8 mouse cellular contexts compared by ENCODE assay signal in genomic region chr2:94398138-94398970, GRCm38 (mm10). TPM values are rescaled to one million over a fixed set of nuclear protein-coding genes. Genes with fewer than 3 reads are reported as not detected.
DNase-seq lines count a peak whose midpoint lies in the region; ATAC-seq and TF ChIP-seq lines count a peak whose summit lies in the region.

No protein-coding gene starts in this region.

- no peak overlapping the region for H3K4me2 ChIP-seq in intestine, embryonic 15.5 days (replicated peaks)
- no peak overlapping the region for H3K4me2 ChIP-seq in lung, postnatal 0 days (replicated peaks; ENCODE audit: low read depth, low read length)

- peaks cover 12% of the 10 kb centered on the region for H3K4me1 ChIP-seq in intestine, embryonic 15.5 days (replicated peaks)
- peaks cover 2% of the 10 kb centered on the region; the same call in 1 of the 2 replicates for H3K4me1 ChIP-seq in lung, postnatal 0 days (ENCODE audit: insufficient read depth, low read depth, low read length)

- no peaks in the 10 kb centered on the region for H3K27me3 ChIP-seq in intestine, embryonic 15.5 days (replicated peaks)
- no peaks in the 10 kb centered on the region for H3K27me3 ChIP-seq in lung, postnatal 0 days (replicated peaks; ENCODE audit: insufficient read depth, low read length)

- no peaks in the 10 kb centered on the region for H3K9me3 ChIP-seq in intestine, embryonic 15.5 days
- H3K9me3 ChIP-seq in lung, postnatal 0 days (ENCODE audit: low read length), result no peaks in the 10 kb centered on the region

- no peak overlapping the region for H3K9ac ChIP-seq in intestine, embryonic 15.5 days
- no peak overlapping the region for H3K9ac ChIP-seq in lung, postnatal 0 days (replicated peaks; ENCODE audit: low read depth)

- TF ChIP-seq EP300 in lung, postnatal 0 days (IDR thresholded peaks at IDR 0.05), result no peak

- DNase-seq in testis, postnatal 14 days (ENCODE audit: low spot score), result peak; percentile 18
- no peak for DNase-seq in testis, postnatal 10 days (ENCODE audit: low spot score)
- peak; percentile 89 for DNase-seq in gastrocnemius, adult 2 months
- DNase-seq in lung, postnatal 0 days (ENCODE audit: low spot score), result peak; percentile 32
- no peak for DNase-seq in c-Kit-positive CD71-positive TER-119-positive erythroid progenitor cells, embryonic 14.5 days (ENCODE audit: low spot score)

- H3K4me3 ChIP-seq in gastrocnemius, adult 2 months, result peak overlapping the region; percentile 50
- H3K4me3 ChIP-seq in intestine, embryonic 15.5 days (replicated peaks), result no peak overlapping the region
- H3K4me3 ChIP-seq in lung, postnatal 0 days (ENCODE audit: low read depth, low read length), result no peak overlapping the region

- peak overlapping the region; percentile 91 for H3K27ac ChIP-seq in gastrocnemius, adult 2 months
- H3K27ac ChIP-seq in intestine, embryonic 15.5 days, result no peak overlapping the region
- 0 out of 2 replicates have a peak overlapping the region, but pooled peaks have one; percentile 0 for H3K27ac ChIP-seq in lung, postnatal 0 days (ENCODE audit: low read length)

- intact Hi-C loops in gastrocnemius, adult 2 months (cut with DNase I), result no loop called here

- peak; percentile 54; the same call in 1 of the 2 replicates for ATAC-seq in intestine, embryonic 15.5 days
- peak; percentile 60 for ATAC-seq in lung, postnatal 0 days
- ATAC-seq in megakaryocyte-erythroid progenitor cell, adult 5-6 weeks (replicated peaks; ENCODE audit: low FRiP score, low TSS enrichment, poor library complexity, severe bottlenecking), result no peak
- ATAC-seq in monocyte, adult 5-6 weeks (replicated peaks; ENCODE audit: insufficient number of reproducible peaks, low FRiP score, low TSS enrichment, poor library complexity, severe bottlenecking), result no peak

- no peaks in the 10 kb centered on the region for H3K36me3 ChIP-seq in intestine, embryonic 15.5 days
- no peaks in the 10 kb centered on the region for H3K36me3 ChIP-seq in lung, postnatal 0 days (ENCODE audit: insufficient read depth, low read length)

- WGBS in intestine, embryonic 15.5 days, result 68% methylated on average over 8 of the region's 8 CpGs
- WGBS in lung, postnatal 0 days, result 44% methylated on average over 8 of the region's 8 CpGs

- no peak for TF ChIP-seq CTCF in gastrocnemius, adult 2 months (IDR thresholded peaks at IDR 0.05)
- TF ChIP-seq CTCF in lung, postnatal 0 days (IDR thresholded peaks at IDR 0.05), result no peak

RNA-seq across cellular contexts. Expression of gene Ttc17, which starts 8.1 kb away (rescaled TPM):
- total RNA-seq in gastrocnemius, adult 2 months (2021), result 10 to 100 TPM; 23.5 to 24.9 TPM
- 13.3 and 15.8 TPM in 2 replicates for polyA plus RNA-seq in intestine, embryonic 15.5 days (2015; fragmentation: Nextera tagmentation; extraction: Ambion mirVana)
- polyA plus RNA-seq in lung, postnatal 0 days (2015; fragmentation: Nextera tagmentation; extraction: Ambion mirVana), result 13.1 and 13.7 TPM in 2 replicates
- 25.4 and 25.5 TPM in 2 replicates for total RNA-seq in megakaryocyte-erythroid progenitor cell, adult 5-6 weeks (2014; fragmentation: Nextera tagmentation)
- 12.9 and 16.2 TPM in 2 replicates for total RNA-seq in megakaryocyte-erythroid progenitor cell, adult 5-6 weeks (2017)
- total RNA-seq in monocyte, adult 5-6 weeks (2017), result 39.2 to 67.6 TPM (median 63.9 TPM) in 3 replicates

RNA-seq across cellular contexts. Expression of gene Api5, which starts 39.6 kb away (rescaled TPM):
- total RNA-seq in gastrocnemius, adult 2 months (2021), result 10 to 100 TPM; 19.2 to 21.3 TPM
- 121 and 138 TPM in 2 replicates for polyA plus RNA-seq in intestine, embryonic 15.5 days (2015; fragmentation: Nextera tagmentation; extraction: Ambion mirVana)
- polyA plus RNA-seq in lung, postnatal 0 days (2015; fragmentation: Nextera tagmentation; extraction: Ambion mirVana), result 74.3 and 77.3 TPM in 2 replicates
- 114 and 118 TPM in 2 replicates for total RNA-seq in megakaryocyte-erythroid progenitor cell, adult 5-6 weeks (2014; fragmentation: Nextera tagmentation)
- total RNA-seq in megakaryocyte-erythroid progenitor cell, adult 5-6 weeks (2017), result 151 and 167 TPM in 2 replicates
- 147 to 181 TPM (median 151 TPM) in 3 replicates for total RNA-seq in monocyte, adult 5-6 weeks (2017)

Comparison
In these comparisons a context has a peak if more than half of its experiments do, and no peak if none do; other contexts are left out.
1. DNase-seq: peak in testis, postnatal 14 days (single experiment), gastrocnemius, adult 2 months (single experiment) and lung, postnatal 0 days (single experiment); none in testis, postnatal 10 days (single experiment) and c-Kit-positive CD71-positive TER-119-positive erythroid progenitor cells, embryonic 14.5 days (single experiment).
2. ATAC-seq: peak in intestine, embryonic 15.5 days (single experiment) and lung, postnatal 0 days (single experiment); none in megakaryocyte-erythroid progenitor cell, adult 5-6 weeks (single experiment) and monocyte, adult 5-6 weeks (single experiment).